Mouse (Mus musculus): ENCODE results near the gene Tmem53. TPM values are rescaled to one million over a fixed set of nuclear protein-coding genes. Genes with fewer than 3 reads are reported as not detected.
A peak's percentile ranks its signal among the peaks of the same experiment; 100 is the strongest.

The Tmem53 gene
- polyA plus RNA-seq, 1 experiment from 2014 or later, result 21.9 TPM

GRCm38 (mm10) chr4:117270278-117270677 is 18.5 kb downstream of the Tmem53 start:
- WGBS, result 3% methylated on average over 5 of the region's 6 CpGs
- DNase-seq (ENCODE audit: low spot score) (peak; percentile 87), ATAC-seq (ENCODE audit: low read depth) (peak; percentile 51)
- H3K27ac ChIP-seq (replicated peaks; ENCODE audit: low read depth, low read length), result no peak overlapping the region
- H3K9me3 ChIP-seq (ENCODE audit: control insufficient read depth, low read length), result peaks cover 13% of the 10 kb centered on the region
- no peak overlapping the region for H3K9ac ChIP-seq (ENCODE audit: low read depth, low read length)
- no peaks in the 10 kb centered on the region for H3K4me1 ChIP-seq (ENCODE audit: control insufficient read depth, insufficient read depth, low read length)
- H3K4me2 ChIP-seq (ENCODE audit: low read depth, low read length), result no peak overlapping the region
- H3K27me3 ChIP-seq (replicated peaks; ENCODE audit: control insufficient read depth, insufficient read depth, low read length), result no peaks in the 10 kb centered on the region
- H3K4me3 ChIP-seq (ENCODE audit: low read depth, low read length), result no peak overlapping the region
- H3K36me3 ChIP-seq (ENCODE audit: control insufficient read depth, insufficient read depth, low read length), result peaks cover 40% of the 10 kb centered on the region

- Histone ChIP-seq H3K36me3 (ENCODE audit: control insufficient read depth, insufficient read depth, low read length) (peaks cover 62% of the 10 kb centered on the region), H3K4me2 (ENCODE audit: low read depth, low read length) (no peak overlapping the region), H3K27ac (replicated peaks; ENCODE audit: low read depth, low read length) (no peak overlapping the region), H3K27me3 (replicated peaks; ENCODE audit: control insufficient read depth, insufficient read depth, low read length) (no peaks in the 10 kb centered on the region), H3K4me3 (ENCODE audit: low read depth, low read length) (no peak overlapping the region), H3K9ac (ENCODE audit: low read depth, low read length) (no peak overlapping the region), H3K4me1 (ENCODE audit: control insufficient read depth, insufficient read depth, low read length) (no peaks in the 10 kb centered on the region), H3K9me3 (ENCODE audit: control insufficient read depth, low read length) (peaks cover 13% of the 10 kb centered on the region)
- 15% methylated on average over 12 of the region's 12 CpGs for WGBS
- ATAC-seq (ENCODE audit: low read depth) (0 out of 2 replicates have a peak, but pooled peaks have one; percentile 9), DNase-seq (ENCODE audit: low spot score) (peak; percentile 36)
Measured at GRCm38 (mm10) chr4:117272459-117272858, 20.7 kb downstream of the Tmem53 start.

- 87% methylated on average over 4 of the region's 4 CpGs for WGBS
- ATAC-seq (ENCODE audit: low read depth), result no peak
- Histone ChIP-seq H3K9me3 (ENCODE audit: control insufficient read depth, low read length) (peaks cover 13% of the 10 kb centered on the region), H3K4me3 (ENCODE audit: low read depth, low read length) (no peak overlapping the region), H3K9ac (ENCODE audit: low read depth, low read length) (no peak overlapping the region), H3K27me3 (replicated peaks; ENCODE audit: control insufficient read depth, insufficient read depth, low read length) (no peaks in the 10 kb centered on the region), H3K4me1 (ENCODE audit: control insufficient read depth, insufficient read depth, low read length) (no peaks in the 10 kb centered on the region), H3K36me3 (ENCODE audit: control insufficient read depth, insufficient read depth, low read length) (peaks cover 75% of the 10 kb centered on the region), H3K27ac (replicated peaks; ENCODE audit: low read depth, low read length) (no peak overlapping the region), H3K4me2 (ENCODE audit: low read depth, low read length) (no peak overlapping the region)
- no peak for DNase-seq (ENCODE audit: low spot score)
Measured at GRCm38 (mm10) chr4:117274720-117275119, 23.0 kb downstream of the Tmem53 start.

- H3K27me3 ChIP-seq (replicated peaks; ENCODE audit: control insufficient read depth, insufficient read depth, low read length), result no peaks in the 10 kb centered on the region
- DNase-seq (ENCODE audit: low spot score), result no peak
- H3K4me2 ChIP-seq (ENCODE audit: low read depth, low read length), result no peak overlapping the region
- no peak overlapping the region for H3K4me3 ChIP-seq (ENCODE audit: low read depth, low read length)
- no peak overlapping the region for H3K27ac ChIP-seq (replicated peaks; ENCODE audit: low read depth, low read length)
- 86% methylated on average over 17 of the region's 17 CpGs for WGBS
- H3K9ac ChIP-seq (ENCODE audit: low read depth, low read length), result no peak overlapping the region
- peaks cover 91% of the 10 kb centered on the region for H3K36me3 ChIP-seq (ENCODE audit: control insufficient read depth, insufficient read depth, low read length)
- H3K9me3 ChIP-seq (ENCODE audit: control insufficient read depth, low read length), result peaks cover 13% of the 10 kb centered on the region
- H3K4me1 ChIP-seq (ENCODE audit: control insufficient read depth, insufficient read depth, low read length), result no peaks in the 10 kb centered on the region
- ATAC-seq (ENCODE audit: low read depth), result no peak
Measured at GRCm38 (mm10) chr4:117276281-117276711, 24.5 kb downstream of the Tmem53 start.

- H3K27ac ChIP-seq (replicated peaks; ENCODE audit: low read depth, low read length), result no peak overlapping the region
- no peak overlapping the region for H3K9ac ChIP-seq (ENCODE audit: low read depth, low read length)
- H3K27me3 ChIP-seq (replicated peaks; ENCODE audit: control insufficient read depth, insufficient read depth, low read length), result no peaks in the 10 kb centered on the region
- 88% methylated on average over 13 of the region's 13 CpGs for WGBS
- peaks cover 91% of the 10 kb centered on the region for H3K36me3 ChIP-seq (ENCODE audit: control insufficient read depth, insufficient read depth, low read length)
- H3K4me1 ChIP-seq (ENCODE audit: control insufficient read depth, insufficient read depth, low read length), result no peaks in the 10 kb centered on the region
- no peak overlapping the region for H3K4me2 ChIP-seq (ENCODE audit: low read depth, low read length)
- H3K4me3 ChIP-seq (ENCODE audit: low read depth, low read length), result no peak overlapping the region
- peaks cover 13% of the 10 kb centered on the region for H3K9me3 ChIP-seq (ENCODE audit: control insufficient read depth, low read length)
- no peak for ATAC-seq (ENCODE audit: low read depth)
- no peak for DNase-seq (ENCODE audit: low spot score)
Measured at GRCm38 (mm10) chr4:117277021-117277420, 25.3 kb downstream of the Tmem53 start.

- Histone ChIP-seq H3K4me2 (ENCODE audit: low read depth, low read length) (no peak overlapping the region), H3K27me3 (replicated peaks; ENCODE audit: control insufficient read depth, insufficient read depth, low read length) (no peaks in the 10 kb centered on the region), H3K27ac (replicated peaks; ENCODE audit: low read depth, low read length) (no peak overlapping the region), H3K4me3 (ENCODE audit: low read depth, low read length) (no peak overlapping the region), H3K36me3 (ENCODE audit: control insufficient read depth, insufficient read depth, low read length) (peaks cover 90% of the 10 kb centered on the region), H3K9ac (ENCODE audit: low read depth, low read length) (no peak overlapping the region), H3K9me3 (ENCODE audit: control insufficient read depth, low read length) (peaks cover 13% of the 10 kb centered on the region), H3K4me1 (ENCODE audit: control insufficient read depth, insufficient read depth, low read length) (no peaks in the 10 kb centered on the region)
- DNase-seq (ENCODE audit: low spot score) (no peak), ATAC-seq (ENCODE audit: low read depth) (no peak)
- 95% methylated on average over 7 of the region's 7 CpGs for WGBS
Measured at GRCm38 (mm10) chr4:117277687-117278086, 25.9 kb downstream of the Tmem53 start.

- Histone ChIP-seq H3K4me2 (ENCODE audit: low read depth, low read length) (no peak overlapping the region), H3K36me3 (ENCODE audit: control insufficient read depth, insufficient read depth, low read length) (peaks cover 89% of the 10 kb centered on the region), H3K27me3 (replicated peaks; ENCODE audit: control insufficient read depth, insufficient read depth, low read length) (no peaks in the 10 kb centered on the region), H3K9ac (ENCODE audit: low read depth, low read length) (no peak overlapping the region), H3K27ac (replicated peaks; ENCODE audit: low read depth, low read length) (no peak overlapping the region), H3K9me3 (ENCODE audit: control insufficient read depth, low read length) (peaks cover 13% of the 10 kb centered on the region), H3K4me1 (ENCODE audit: control insufficient read depth, insufficient read depth, low read length) (no peaks in the 10 kb centered on the region), H3K4me3 (ENCODE audit: low read depth, low read length) (no peak overlapping the region)
- WGBS, result 69% methylated on average over 10 of the region's 10 CpGs
- ATAC-seq (ENCODE audit: low read depth) (no peak), DNase-seq (ENCODE audit: low spot score) (no peak)
Measured at GRCm38 (mm10) chr4:117278381-117279252, 26.9 kb downstream of the Tmem53 start.

GRCm38 (mm10) chr4:117279253-117279642 is 27.5 kb downstream of the Tmem53 start:
- no peak overlapping the region for H3K9ac ChIP-seq (ENCODE audit: low read depth, low read length)
- peaks cover 89% of the 10 kb centered on the region for H3K36me3 ChIP-seq (ENCODE audit: control insufficient read depth, insufficient read depth, low read length)
- H3K27me3 ChIP-seq (replicated peaks; ENCODE audit: control insufficient read depth, insufficient read depth, low read length), result no peaks in the 10 kb centered on the region
- 77% methylated on average over 2 of the region's 2 CpGs for WGBS
- H3K4me3 ChIP-seq (ENCODE audit: low read depth, low read length), result no peak overlapping the region
- no peak overlapping the region for H3K4me2 ChIP-seq (ENCODE audit: low read depth, low read length)
- DNase-seq (ENCODE audit: low spot score), result no peak
- no peak overlapping the region for H3K27ac ChIP-seq (replicated peaks; ENCODE audit: low read depth, low read length)
- H3K4me1 ChIP-seq (ENCODE audit: control insufficient read depth, insufficient read depth, low read length), result no peaks in the 10 kb centered on the region
- ATAC-seq (ENCODE audit: low read depth), result no peak
- peaks cover 7% of the 10 kb centered on the region for H3K9me3 ChIP-seq (ENCODE audit: control insufficient read depth, low read length)
